Mouse (Mus musculus): Measurements from ENCODE around the gene Vamp1.

Vamp1 gene

DNA sequence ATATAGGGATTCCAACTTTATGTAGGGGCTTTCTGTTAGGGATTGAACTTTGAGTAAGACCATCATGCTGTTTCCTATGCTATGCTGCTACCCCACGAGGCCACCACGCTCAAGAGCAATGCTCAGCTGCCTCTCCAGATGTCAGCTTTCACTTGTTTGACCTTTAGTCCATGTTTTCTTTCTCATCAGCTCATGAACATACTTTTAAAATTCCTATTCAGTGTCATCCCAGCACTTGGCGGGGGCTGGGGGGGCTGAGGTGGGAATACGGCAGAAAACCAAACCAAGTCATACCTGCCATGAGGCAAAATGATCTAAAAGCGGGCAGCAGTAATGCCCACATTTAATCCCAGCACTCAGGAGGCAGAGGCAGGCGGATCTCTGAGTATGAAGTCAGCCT, 2.2 kb upstream of the Vamp1 start:
- no peak for DNase-seq (ENCODE audit: low spot score)

DNA sequence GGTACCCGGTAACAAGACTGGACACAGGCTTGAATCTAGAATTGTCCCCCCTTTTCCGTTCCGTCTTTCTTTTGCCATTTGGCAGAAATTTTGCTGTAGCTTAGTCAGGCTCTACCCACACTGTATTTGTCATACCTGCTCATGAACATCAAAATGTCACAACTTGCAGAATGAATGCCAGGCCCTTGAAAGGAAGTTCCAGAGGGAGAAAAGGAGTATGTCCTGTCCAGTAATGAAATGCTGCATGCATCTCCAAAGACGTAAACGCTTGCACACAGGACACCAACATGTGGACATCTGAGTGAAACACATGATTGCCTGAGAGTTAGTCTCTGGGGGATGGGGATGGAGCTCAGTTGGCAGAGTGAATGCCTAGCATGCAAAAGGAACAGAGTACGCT, 1.6 kb upstream of the Vamp1 start:
- DNase-seq (ENCODE audit: low spot score): peak; percentile 56

DNA sequence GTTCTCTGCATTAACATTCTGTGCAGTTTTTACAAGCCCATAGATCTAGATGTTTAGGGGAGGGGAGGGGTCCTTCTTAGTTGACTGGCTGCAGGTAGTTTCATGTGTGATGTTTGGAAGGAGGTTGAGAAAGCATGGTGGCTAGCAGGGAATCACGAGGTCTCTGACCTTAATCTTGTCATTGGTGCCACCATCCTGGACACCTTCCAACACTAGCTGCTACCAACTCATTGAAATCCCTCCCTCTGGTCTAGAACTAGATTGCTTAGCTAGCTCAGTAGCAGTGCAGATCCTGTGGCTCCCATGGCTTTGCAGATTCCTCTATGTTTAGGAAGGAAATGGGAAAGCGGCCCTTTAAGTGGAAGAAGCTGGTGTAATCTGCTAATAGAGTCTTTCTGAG, 1.5 kb downstream of the Vamp1 start:
- no peak for DNase-seq (ENCODE audit: low spot score)

DNA sequence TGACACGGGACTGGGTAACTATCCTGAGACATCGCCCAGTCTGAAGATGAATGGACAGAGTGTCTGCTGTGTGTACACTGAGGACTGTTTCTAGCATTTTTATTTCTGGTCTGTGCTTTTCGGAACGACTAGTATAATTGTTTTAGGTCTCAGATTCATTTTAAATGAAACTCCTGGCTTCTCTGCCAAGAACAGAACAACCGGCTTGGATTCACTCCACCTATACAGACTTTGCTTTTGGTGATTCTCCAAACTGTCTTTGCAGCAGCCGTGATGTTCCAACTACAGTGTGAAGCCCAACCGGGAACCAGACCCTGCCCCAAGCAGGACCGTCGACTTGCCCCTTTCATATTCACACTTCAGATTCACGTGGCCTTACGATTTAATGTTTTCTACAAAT, 2.5 kb downstream of the Vamp1 start:
- DNase-seq (ENCODE audit: low spot score): no peak

- DNase-seq (ENCODE audit: low spot score): peak; percentile 69
Measured at GRCm38 (mm10) chr6:125218963-125219362, 3.6 kb downstream of the Vamp1 start.

DNA sequence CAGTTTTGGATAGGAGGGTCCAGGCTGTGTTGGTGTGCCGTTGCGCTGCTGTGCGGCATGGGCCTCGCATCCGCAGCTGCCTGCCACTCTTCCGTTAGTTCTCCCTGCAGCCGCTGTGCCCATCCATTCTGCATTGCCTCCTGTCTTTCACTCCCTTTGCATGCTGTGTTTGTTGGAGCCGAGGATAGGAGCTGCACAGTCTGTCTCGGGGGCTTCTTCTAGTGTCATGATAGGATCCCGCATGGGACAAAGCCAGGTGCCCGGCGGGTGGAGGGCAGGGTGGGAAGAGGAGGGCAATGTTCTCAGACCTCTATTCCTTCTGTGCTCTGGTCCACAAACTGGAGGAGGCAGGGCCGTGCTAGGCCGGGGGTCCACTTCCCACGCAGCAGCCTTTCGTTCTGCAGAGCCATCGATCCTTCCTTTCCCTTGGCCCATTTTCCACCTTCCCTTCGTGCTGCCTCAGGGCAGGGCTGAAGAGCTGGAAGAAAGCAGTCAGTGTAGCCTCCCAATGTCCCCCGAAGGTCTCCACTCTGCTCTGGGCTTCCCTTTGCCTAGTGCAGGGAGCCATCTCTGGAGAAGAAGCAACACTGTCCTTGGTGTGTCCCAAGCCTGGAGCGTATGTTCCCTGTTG, 5.9 kb downstream of the Vamp1 start:
- no peak for DNase-seq (ENCODE audit: low spot score)

DNA sequence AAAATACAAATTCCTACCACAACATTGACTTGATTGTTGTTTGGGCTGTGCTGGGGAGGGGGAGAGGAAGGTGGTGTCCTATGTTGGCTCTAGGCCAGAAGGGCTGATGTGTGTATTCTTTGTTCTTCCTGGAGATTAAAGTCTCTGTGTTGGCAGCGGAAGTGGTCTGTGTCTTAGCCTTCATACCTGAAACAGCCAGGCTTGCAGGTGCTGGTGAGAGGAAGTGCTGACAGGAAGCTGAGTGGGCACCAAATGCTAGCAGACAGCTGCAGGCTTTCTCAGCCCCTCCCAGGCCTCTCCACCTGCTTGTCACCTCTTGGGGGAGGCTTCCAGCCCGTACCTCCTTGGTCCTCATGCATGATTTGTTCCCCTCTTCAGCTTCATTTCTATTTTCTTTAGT, 6.8 kb downstream of the Vamp1 start:
- no peak for DNase-seq (ENCODE audit: low spot score)

- no peak for DNase-seq (ENCODE audit: low spot score)
Measured at GRCm38 (mm10) chr6:125222577-125222976, 7.2 kb downstream of the Vamp1 start.

DNA sequence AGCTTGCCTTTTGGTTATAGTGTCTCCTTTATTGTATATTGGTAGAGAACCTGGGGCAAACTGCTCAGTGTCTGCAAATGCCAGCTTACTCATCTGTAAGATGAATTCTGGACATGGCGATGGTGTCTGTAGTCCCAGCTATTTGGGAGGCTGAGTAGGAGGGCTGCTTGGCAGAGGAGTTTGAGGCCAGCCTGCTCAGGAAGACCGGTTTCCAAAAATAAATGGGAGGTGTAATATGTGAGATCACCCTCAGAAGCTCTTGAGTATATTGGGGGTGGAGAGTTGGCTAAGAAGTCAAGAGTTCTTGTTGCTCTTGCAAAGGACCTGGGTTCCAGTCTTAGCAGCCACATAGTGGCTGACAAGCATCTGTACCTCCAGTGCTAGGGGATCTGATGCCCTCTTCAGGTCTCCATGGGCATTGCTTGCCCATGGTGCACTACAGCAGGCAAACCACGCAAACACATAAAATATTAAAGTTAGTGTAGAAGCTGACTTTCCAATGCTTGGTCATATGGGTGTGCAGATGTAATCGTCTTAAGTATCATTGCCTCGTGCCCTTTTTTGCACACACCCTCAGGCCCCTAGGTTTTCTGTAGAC, 10.3 kb downstream of the Vamp1 start:
- DNase-seq (ENCODE audit: low spot score): peak; percentile 33

GRCm38 (mm10) chr6:125230571-125230970, 15.2 kb downstream of the Vamp1 start:
- no peak for DNase-seq (ENCODE audit: low spot score)

DNA sequence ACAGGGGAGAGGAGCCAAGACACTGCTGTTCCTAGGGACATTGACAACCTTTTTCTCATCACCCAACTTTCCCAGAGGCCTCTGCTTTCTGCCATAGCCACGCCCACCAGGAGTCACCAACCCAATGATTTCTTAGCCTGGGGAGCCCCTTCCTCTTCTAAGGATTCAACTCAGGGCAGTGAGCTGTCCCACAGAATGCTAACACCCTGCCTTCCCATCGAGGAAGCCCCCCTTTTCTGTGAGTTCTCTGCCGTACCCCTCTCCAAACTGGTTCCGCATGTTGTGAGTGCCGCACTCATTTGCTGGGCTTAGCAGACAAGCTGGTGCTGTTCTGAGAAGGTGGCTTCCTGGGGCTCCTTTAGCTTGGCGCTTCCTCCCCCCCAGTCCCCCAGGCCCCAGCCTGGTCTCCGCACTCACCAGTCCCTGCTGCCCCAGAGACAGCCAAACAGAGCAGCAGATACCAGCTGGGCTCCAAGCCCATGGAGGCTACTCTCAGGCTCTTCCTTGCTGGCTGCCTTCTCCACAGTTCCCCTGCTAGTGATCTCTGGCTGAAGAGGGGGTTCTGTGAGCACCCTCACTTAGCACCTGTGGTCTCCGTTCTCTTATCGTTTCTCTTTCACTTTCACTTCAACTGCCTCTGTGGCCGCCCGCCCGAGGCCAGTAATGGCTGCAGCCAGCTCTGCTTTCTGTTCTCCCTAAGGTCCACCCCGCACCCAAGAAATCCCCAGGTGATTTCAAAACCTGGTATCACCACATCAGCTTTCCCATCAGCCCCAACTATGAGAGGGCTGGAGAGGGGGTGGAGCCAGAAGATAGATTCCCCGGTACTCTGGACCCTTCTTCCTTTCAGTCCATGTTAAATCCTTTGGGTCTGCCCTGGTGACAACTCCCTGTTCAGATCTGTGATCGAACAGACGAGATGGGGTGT, 16.0 kb downstream of the Vamp1 start, which contains the start of gene Tapbpl:
TSS of gene Tapbpl (minus strand) at position 744 of the 928 bp plus-strand sequence.
- peak; percentile 52 for DNase-seq (ENCODE audit: low spot score)

- no peak for DNase-seq (ENCODE audit: low spot score)
Measured at GRCm38 (mm10) chr6:125232045-125232437, 16.7 kb downstream of the Vamp1 start.

DNA sequence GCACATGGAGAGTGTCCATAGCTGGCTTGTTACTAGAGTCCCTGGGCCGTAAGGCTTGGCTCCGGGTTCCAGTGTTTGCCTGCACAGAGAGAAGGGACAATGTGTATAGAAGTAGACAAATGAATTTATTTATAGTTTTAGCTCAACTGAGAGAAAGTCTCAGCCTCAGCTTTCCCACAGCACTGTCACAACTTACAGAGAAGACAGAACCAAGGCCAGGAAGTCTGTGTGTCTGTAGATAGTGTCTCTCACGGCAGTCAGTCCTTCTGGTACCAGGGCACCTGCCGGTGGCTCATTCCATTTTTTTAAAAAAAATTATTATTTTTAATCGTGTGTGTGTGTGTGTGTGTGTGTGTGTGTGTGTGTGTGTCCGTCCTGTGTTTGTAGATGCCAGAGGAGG, 17.2 kb downstream of the Vamp1 start:
- DNase-seq (ENCODE audit: low spot score): no peak

DNA sequence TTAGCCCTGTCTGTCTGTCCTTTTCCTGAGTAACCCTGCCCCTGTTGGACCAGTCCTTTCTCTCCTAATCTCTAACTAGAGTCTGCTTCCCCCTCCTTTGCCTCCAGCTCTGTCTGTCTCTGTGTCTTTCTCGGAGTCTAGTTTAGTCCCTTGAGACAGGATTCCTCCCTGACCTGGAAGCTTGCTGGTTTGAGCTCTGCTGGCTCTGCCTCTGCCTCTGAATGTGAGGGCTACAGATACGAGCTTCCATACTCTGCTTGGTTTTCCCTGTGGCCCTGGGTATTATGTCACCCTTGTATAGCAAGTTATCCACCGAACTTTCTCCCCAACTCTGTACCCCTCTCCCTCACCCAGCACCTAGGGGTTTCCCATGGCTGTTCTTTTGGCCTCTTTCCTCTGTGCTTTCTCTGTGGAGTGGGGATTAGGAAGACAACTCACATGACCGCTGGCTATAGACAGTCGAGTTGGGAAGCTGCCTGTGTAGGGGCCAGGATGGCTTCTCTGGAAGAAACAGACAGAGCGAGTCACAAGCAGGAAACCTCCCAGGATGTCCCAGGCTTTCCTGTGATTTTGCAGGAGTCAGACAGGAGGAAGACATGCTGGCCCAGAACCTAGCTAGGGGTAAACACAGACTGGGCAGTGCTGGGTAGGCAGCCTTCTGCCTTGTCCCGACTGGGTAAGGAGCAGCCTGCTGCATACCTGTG, 18.6 kb downstream of the Vamp1 start:
- no peak for DNase-seq (ENCODE audit: low spot score)

- DNase-seq (ENCODE audit: low spot score): no peak
Measured at GRCm38 (mm10) chr6:125234520-125234828, 19.1 kb downstream of the Vamp1 start.

DNA sequence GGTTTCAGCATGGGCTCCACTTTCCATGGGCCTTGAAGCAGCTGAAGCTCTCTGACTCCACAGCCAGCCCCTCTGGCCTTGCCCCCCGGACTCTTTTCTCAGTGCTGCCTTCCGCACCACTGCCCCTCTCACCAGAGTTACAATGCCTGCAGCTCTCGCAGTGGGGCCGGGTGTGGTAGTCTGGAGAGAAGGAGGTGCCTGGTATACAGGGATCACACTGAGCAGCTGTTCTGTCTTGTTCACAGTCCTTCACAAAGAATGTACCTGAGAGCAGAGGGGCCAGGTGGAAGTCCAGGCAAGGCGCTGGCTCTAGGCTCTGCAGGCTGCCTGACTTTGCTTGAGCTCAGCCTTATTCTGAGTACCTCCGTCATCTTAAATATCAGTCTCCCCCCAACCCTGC, 21.0 kb downstream of the Vamp1 start:
- DNase-seq (ENCODE audit: low spot score): no peak

GRCm38 (mm10) chr6:125236782-125237181, 21.4 kb downstream of the Vamp1 start, which contains the start of gene Cd27:
TSS of gene Cd27 (minus strand) at chr6:125237010.
- no peak for DNase-seq (ENCODE audit: low spot score)

DNA sequence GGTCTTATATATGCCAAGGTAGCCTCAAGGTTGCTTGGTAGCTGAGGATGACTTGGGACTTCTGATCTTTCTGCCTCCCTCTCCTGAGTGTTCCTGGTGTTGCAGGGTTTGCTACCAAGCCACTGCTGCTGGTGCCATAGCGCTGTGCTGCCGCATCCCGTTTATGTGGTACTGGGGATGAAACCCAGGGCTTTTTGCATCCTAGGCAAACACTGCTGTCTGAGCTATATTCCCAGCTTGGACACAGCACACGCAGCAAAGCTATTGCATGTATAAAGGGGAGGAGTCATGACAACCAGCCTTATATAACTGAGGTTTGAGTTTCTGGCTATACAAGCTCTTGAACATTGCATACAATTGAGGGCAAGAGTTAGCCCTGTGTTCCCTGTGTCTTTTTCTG, 22.1 kb downstream of the Vamp1 start:
- DNase-seq (ENCODE audit: low spot score): no peak

GRCm38 (mm10) chr6:125238396-125238795, 23.0 kb downstream of the Vamp1 start:
- DNase-seq (ENCODE audit: low spot score): no peak

DNA sequence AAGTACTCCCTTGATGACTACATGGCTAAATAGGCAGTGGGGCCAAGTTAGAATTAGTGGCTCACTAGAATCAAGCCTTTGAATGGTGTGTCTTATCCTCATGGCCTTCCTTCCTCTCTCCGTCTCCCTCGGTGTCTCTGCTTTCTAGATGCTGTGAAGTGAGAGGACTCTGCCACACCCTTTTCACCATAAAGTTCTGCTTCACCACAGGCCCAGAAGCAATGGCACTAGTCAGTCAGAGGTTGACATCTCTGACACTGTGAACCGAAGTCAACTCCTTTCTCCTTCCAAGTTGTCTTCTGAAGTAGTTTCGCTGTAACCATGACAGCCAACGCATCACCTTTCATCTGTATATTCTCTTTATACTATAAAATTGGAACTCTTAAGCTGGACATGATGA, 24.2 kb downstream of the Vamp1 start:
- DNase-seq (ENCODE audit: low spot score): no peak

DNA sequence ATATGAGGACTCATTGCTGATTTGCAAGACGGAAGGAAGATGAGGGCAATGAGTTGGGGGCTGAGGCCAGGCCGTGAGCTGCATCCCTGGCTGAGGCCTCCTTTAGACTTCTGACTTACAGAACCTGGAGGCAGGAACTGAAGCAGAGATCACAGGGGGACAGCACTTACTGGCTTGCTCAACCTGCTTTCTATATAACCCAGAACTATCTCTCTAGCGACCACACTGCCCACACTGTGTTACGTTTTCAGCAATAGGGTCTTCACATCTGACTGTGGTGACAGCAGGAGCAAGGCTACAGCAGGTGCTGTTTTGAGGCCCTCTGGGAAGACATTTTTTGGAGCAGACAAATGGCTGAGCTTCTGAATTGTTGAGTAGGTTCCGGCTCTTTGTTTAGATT, 25.3 kb downstream of the Vamp1 start:
- no peak for DNase-seq (ENCODE audit: low spot score)

- DNase-seq (ENCODE audit: low spot score): no peak
Measured at GRCm38 (mm10) chr6:125241566-125241965, 26.2 kb downstream of the Vamp1 start.

DNA sequence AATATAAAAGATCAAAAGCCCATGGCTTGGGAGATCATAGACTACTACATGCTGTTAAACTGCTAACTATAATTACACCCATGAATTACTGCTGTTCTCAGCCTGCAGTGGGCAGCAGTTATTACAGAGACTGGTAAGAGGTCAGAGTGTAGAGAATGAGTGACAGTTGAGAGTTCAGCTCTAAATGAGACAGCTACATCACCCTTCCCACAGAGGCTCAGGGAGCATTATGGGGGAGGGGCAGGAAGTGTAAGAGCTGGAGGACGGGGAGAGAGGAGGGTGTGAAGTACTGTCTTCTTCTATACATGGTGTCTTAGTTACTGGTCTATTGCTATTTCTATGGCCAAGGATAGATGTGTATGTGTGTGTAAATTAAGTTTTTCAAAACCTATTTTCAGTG, 29.2 kb downstream of the Vamp1 start:
- no peak for DNase-seq (ENCODE audit: low spot score)
